Mouse (Mus musculus) stomach, embryonic 14.5 days (tissue): ENCODE results near the gene Muc13. TPM values are rescaled to one million over a fixed set of nuclear protein-coding genes. Genes with fewer than 3 reads are reported as not detected.

Experiments
- ATAC-seq: fragments of 200-750 bp; cut with Nextera tagmentation; 2 replicates; pipeline ENCODE4 v1.8.0; 2017; ENCODE audit warnings: low read depth, moderate TSS enrichment; ENCODE audit not compliant: insufficient number of reproducible peaks, insufficient read depth, low FRiP score
- H3K27ac ChIP-seq: fragments of 300-500 bp; sonication (generic); 2 replicates; pipeline ENCODE4 v1.5.1; 2014; ENCODE audit warnings: mild to moderate bottlenecking, low read length, moderate library complexity, mixed read lengths
- H3K27me3 ChIP-seq: fragments of 300-500 bp; sonication (generic); 2 replicates; pipeline ENCODE4 v1.6.1; 2014; ENCODE audit warnings: low read length, control low read depth, mixed read lengths; ENCODE audit not compliant: control insufficient read depth, insufficient read depth
- H3K36me3 ChIP-seq: fragments of 300-500 bp; sonication (generic); 2 replicates; pipeline ENCODE4 v1.6.1; 2014; ENCODE audit warnings: mild to moderate bottlenecking, control low read depth, low read length, moderate library complexity, mixed read lengths; ENCODE audit not compliant: control insufficient read depth, insufficient read depth
- H3K4me1 ChIP-seq: fragments of 300-500 bp; sonication (generic); 2 replicates; pipeline ENCODE4 v1.6.1; 2014; ENCODE audit warnings: low read length, control low read depth, mixed read lengths; ENCODE audit not compliant: control insufficient read depth, insufficient read depth
- H3K4me2 ChIP-seq: fragments of 300-500 bp; sonication (generic); replicated peaks from 2 replicates; pipeline ENCODE4 v1.6.1; 2014; ENCODE audit warnings: low read depth, low read length, control low read depth
- H3K4me3 ChIP-seq: fragments of 300-500 bp; sonication (generic); 2 replicates; pipeline ENCODE4 v1.5.1; 2014; ENCODE audit warnings: low read depth, low read length, control low read depth
- H3K9ac ChIP-seq: fragments of 300-500 bp; sonication (generic); replicated peaks from 2 replicates; pipeline ENCODE4 v1.6.1; 2014; ENCODE audit warnings: low read depth, mild to moderate bottlenecking, control low read depth, low read length, moderate library complexity, mixed read lengths
- H3K9me3 ChIP-seq: fragments of 300-500 bp; sonication (generic); 2 replicates; pipeline ENCODE4 v1.6.1; 2016; ENCODE audit warnings: low read depth, low read length, control low read depth; ENCODE audit not compliant: control insufficient read depth
- WGBS: fragments of 180-500 bp; shearing (Covaris S2); extraction: QIAGEN DNeasy Blood & Tissue Kit; methylation state at CpG from one replicate; pipeline ENCODE4 v1.1.7; 2014; 5-methylcytosine and 5-hydroxymethylcytosine counted together
- polyA plus RNA-seq: library from polyadenylated mRNA; unstranded; fragments of >200 nt; fragmentation: Nextera tagmentation; extraction: Ambion mirVana; gene quantifications from 2 replicates; pipeline ENCODE4 v1.2.1, GENCODE M21; 2014

Muc13 gene
- polyA plus RNA-seq, 1 experiment from 2014 or later, result 0.56 TPM

DNA sequence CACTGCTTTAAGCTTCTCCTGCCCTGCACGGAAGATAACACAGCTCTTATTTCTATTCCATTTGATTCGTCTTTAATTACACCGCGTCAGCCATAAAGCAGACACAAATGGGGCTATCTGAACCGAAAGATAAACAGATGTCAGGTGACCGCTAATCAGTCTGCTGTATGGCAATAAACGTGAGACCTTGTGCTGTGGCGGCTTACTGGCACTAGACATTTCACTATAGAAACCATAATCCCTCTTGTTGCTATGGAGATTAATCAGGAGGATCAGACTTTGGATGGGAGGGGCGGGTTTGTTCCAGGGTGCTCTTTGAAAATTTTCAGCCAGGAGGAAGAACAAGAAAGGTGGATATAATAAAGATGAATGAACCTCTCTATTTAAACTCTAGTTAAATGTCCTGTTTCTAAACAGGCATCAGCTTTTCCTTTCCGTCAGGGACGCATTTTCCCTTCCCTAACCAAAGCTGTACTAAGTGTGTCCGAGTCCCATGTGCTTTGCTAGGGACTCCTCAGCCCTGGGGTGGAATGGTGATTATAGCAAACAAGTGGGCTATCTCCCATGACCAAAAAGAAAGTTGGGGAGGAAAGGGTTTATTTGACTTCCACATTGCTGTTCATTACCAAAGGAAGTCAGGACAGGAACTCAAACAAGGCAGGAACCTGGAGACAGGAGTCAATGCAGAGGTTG lies 29.2 kb upstream of the Muc13 start:
- peak; percentile 71; the same call in 1 of the 2 replicates for ATAC-seq
- Histone ChIP-seq H3K27me3 (no peaks in the 10 kb centered on the region), H3K4me3 (no peak overlapping the region), H3K27ac (0 out of 2 replicates have a peak overlapping the region, but pooled peaks have one; percentile 7), H3K4me2 (no peak overlapping the region; the same call in 1 of the 2 replicates), H3K4me1 (peaks cover 4% of the 10 kb centered on the region; the same call in 1 of the 2 replicates), H3K9ac (no peak overlapping the region), H3K36me3 (0 out of 2 replicates have a peak, but pooled peaks cover 5% of the 10 kb centered on the region), H3K9me3 (no peaks in the 10 kb centered on the region)
- 37% methylated on average over 12 of the region's 12 CpGs for WGBS

DNA sequence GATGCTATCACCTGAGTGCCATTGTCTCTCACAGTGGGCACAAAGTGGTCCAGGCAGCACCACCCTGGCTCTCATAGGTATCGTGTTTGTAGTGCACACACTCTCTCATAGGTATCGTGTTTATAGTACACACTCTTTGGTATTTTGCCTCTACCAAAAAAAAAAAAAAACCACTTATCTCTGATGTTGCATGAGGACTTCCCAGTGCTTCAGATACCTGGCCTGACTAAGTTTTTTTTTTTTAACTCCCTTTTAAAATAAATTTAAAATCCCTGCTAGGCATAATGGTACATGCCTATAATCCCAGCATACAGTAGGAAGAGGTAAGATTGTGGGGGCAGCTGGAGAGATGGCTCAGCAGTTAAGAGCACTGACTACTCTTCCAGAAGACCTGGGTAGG lies 28.4 kb upstream of the Muc13 start:
- WGBS, result 99% methylated on average over 2 of the region's 2 CpGs
- H3K4me1 ChIP-seq, result peaks cover 4% of the 10 kb centered on the region; the same call in 1 of the 2 replicates
- H3K4me3 ChIP-seq, result no peak overlapping the region
- 0 out of 2 replicates have a peak, but pooled peaks cover 5% of the 10 kb centered on the region for H3K36me3 ChIP-seq
- no peak overlapping the region for H3K4me2 ChIP-seq
- no peak overlapping the region for H3K27ac ChIP-seq
- no peak overlapping the region for H3K9ac ChIP-seq
- no peaks in the 10 kb centered on the region for H3K9me3 ChIP-seq
- H3K27me3 ChIP-seq, result no peaks in the 10 kb centered on the region
- ATAC-seq, result no peak

DNA sequence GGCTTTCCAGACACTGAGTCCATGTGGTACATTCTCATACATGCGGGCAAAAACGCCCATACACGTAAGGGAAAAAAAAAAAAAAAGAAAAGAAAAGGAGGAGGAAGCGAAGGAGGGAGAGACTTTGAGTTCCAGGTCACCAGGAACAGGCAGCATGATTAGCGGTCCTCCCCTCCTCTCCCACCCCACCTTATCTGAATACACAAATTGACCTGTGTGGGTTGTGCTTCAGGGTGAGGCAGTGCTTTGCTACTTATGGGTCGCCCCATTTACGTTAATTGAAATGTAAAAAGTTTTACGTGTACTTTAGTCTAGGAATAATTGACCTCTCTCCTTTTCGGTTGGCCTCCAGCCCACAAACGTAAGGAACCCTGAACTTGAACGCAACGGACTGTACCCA lies 27.5 kb upstream of the Muc13 start:
- Histone ChIP-seq H3K4me1 (peaks cover 4% of the 10 kb centered on the region; the same call in 1 of the 2 replicates), H3K27ac (no peak overlapping the region), H3K4me3 (no peak overlapping the region), H3K9ac (no peak overlapping the region), H3K4me2 (no peak overlapping the region), H3K27me3 (no peaks in the 10 kb centered on the region), H3K9me3 (no peaks in the 10 kb centered on the region), H3K36me3 (0 out of 2 replicates have a peak, but pooled peaks cover 5% of the 10 kb centered on the region)
- ATAC-seq, result no peak
- 77% methylated on average over 12 of the region's 12 CpGs for WGBS

DNA sequence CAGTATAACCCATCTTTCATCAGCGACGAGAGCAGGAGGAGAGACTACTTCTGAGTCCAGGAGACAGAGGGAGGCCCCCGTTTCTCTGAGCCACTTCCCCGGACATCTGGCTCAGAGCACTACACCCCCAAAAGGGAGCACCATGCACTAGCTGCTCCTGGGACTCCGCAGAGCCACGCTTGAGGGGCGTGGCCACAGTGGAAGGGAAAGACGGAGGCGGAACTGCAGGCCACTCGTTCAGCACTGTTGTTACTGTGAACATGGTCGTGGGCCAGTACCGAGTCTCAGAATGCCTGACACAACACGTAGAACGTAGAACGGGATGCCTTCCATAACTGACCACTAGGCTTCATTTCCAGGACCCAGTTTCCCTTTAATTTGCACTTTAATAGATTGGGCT lies 27.1 kb upstream of the Muc13 start:
- no peaks in the 10 kb centered on the region for H3K9me3 ChIP-seq
- no peak overlapping the region for H3K4me3 ChIP-seq
- H3K27me3 ChIP-seq, result no peaks in the 10 kb centered on the region
- no peak overlapping the region for H3K9ac ChIP-seq
- WGBS, result 71% methylated on average over 15 of the region's 15 CpGs
- H3K27ac ChIP-seq, result no peak overlapping the region
- peaks cover 4% of the 10 kb centered on the region; the same call in 1 of the 2 replicates for H3K4me1 ChIP-seq
- H3K4me2 ChIP-seq, result no peak overlapping the region
- H3K36me3 ChIP-seq, result 0 out of 2 replicates have a peak, but pooled peaks cover 5% of the 10 kb centered on the region
- no peak for ATAC-seq

DNA sequence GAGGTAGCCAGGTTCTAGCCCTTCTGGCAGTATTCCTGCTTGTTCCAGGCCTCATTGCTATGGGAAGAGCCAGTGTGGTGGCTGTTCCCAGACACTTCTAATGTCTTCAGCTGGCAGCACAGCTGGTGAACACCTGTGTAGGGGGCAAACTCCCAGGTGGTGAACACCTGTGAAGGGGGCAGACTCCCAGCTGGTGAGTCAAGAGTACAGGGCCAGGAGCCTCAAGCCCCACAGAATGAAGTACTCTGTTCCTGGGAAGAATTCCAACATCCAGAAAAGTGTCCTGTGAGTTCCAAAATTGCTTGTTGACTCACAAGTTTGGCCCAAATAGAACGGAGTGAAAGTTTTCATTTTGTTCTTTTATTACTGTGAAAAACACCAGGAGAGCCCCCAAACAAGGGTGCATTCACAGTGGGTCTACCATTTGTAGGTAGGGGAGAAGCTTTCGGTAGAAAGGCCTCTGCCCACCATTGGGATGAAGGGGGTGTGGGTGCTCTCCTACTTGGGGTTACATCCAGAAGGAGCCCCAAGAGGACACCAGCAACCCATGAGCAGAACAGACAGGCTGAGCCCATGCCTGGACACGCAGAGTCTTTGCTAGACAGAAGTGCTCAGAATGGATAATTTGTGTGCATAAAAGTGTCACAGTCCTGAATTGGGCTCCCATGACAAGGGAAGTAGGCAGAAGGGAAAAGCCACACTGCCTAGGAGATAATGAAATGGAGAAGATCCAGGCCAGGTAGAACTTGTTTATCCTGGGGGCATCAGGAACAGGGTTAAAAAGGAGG lies 25.2 kb upstream of the Muc13 start:
- 89% methylated on average over 3 of the region's 3 CpGs for WGBS
- H3K4me3 ChIP-seq, result no peak overlapping the region
- no peak overlapping the region for H3K4me2 ChIP-seq
- H3K4me1 ChIP-seq, result peaks cover 4% of the 10 kb centered on the region; the same call in 1 of the 2 replicates
- no peak for ATAC-seq
- no peaks in the 10 kb centered on the region for H3K9me3 ChIP-seq
- H3K27ac ChIP-seq, result no peak overlapping the region
- H3K27me3 ChIP-seq, result no peaks in the 10 kb centered on the region
- 0 out of 2 replicates have a peak, but pooled peaks cover 5% of the 10 kb centered on the region for H3K36me3 ChIP-seq
- no peak overlapping the region for H3K9ac ChIP-seq

DNA sequence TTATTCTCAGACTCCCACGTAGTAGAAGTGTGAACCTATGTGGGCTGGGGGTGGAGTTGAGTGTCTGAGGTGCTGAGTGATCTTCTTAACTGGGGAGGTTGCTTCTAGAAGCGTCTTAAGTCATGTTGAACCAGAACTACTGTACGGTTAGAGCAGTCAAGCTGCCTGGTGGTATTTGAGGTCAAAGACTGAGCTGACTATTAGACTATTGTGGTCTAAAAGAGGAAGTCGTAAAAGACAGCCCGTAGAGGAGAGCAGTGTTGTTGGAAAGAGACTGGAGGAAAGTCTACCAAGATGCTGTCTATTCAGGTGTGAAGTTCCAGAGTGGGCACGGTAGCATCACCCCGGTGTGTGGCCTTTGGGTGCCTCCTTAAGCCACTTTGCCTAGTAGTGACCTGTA lies 24.0 kb upstream of the Muc13 start:
- H3K4me1 ChIP-seq, result no peaks in the 10 kb centered on the region
- no peak overlapping the region for H3K9ac ChIP-seq
- no peak overlapping the region for H3K27ac ChIP-seq
- no peak for ATAC-seq
- H3K4me2 ChIP-seq, result no peak overlapping the region
- no peaks in the 10 kb centered on the region for H3K27me3 ChIP-seq
- H3K9me3 ChIP-seq, result no peaks in the 10 kb centered on the region
- H3K36me3 ChIP-seq, result 0 out of 2 replicates have a peak, but pooled peaks cover 5% of the 10 kb centered on the region
- H3K4me3 ChIP-seq, result no peak overlapping the region
- 84% methylated on average over 7 of the region's 7 CpGs for WGBS

DNA sequence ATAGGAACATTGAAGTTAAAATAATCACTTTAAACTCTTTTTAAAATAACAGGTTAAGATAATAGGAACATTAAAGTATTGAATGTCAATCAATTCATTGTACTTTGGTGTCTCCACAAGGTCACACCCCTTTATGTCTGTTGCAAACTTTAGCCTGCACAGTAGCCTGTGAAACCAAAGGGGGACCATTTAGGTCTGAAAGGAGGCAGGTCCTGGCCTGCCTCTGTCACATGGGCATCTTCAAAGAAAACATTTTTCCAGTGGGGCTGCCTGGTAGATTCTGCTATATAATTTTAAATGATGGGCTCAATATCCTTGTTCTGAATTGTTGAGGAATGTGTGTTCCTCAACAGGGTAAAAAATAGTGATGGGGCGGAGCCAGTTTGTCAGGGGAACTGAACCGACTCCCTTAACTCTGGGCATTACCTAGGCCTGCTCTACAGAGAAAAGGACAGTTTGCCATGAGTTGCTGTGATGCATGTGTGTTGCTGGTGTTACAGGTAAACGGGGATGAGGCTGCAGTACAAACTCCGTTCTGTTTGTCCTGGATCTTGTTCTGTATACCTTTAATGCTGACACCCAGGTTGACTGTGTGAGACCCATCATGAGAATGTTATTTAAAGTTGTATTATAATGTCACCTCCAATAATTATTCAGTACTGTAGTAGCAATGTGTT lies 22.9 kb upstream of the Muc13 start:
- Histone ChIP-seq H3K36me3 (0 out of 2 replicates have a peak, but pooled peaks cover 5% of the 10 kb centered on the region), H3K4me1 (no peaks in the 10 kb centered on the region; the same call in 1 of the 2 replicates), H3K9ac (no peak overlapping the region), H3K4me3 (no peak overlapping the region), H3K27ac (no peak overlapping the region; the same call in 1 of the 2 replicates), H3K9me3 (no peaks in the 10 kb centered on the region), H3K4me2 (no peak overlapping the region), H3K27me3 (no peaks in the 10 kb centered on the region)
- 76% methylated on average over 4 of the region's 4 CpGs for WGBS
- ATAC-seq, result no peak

DNA sequence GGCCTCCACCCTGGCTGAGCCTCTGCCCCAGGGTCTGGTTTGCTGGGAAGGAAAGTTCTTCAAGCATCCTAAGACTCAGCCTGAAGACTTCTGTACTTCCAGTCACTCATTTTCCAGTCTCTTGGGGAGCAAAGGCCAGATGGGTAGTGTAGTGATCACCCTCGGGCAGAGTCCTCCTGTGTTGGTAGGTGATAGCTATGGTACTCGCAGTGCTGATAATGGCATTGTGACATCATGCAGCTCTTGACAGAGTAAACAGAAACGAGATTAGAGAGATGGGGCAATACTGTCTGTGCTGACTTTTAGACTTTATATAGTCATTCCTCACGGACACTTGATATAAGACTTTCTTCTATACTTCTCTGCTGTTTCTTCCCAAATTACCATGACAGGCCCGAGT lies 21.0 kb upstream of the Muc13 start:
- H3K4me1 ChIP-seq, result no peaks in the 10 kb centered on the region; the same call in 1 of the 2 replicates
- H3K9me3 ChIP-seq, result no peaks in the 10 kb centered on the region
- no peaks in the 10 kb centered on the region for H3K36me3 ChIP-seq
- no peak overlapping the region for H3K9ac ChIP-seq
- 78% methylated on average over 5 of the region's 5 CpGs for WGBS
- no peak overlapping the region for H3K27ac ChIP-seq
- H3K4me3 ChIP-seq, result no peak overlapping the region
- no peak for ATAC-seq
- no peak overlapping the region for H3K4me2 ChIP-seq
- no peaks in the 10 kb centered on the region for H3K27me3 ChIP-seq
